Mouse (Mus musculus) testis, adult 2 months (tissue): ENCODE results near the gene Slc43a1.

ENCODE experiments used
- CTCF ChIP-seq: fragments of 200-500 bp; IDR thresholded peaks from 2 replicates; pipeline ENCODE4 v1.5.1; 2012; ENCODE audit warnings: low read depth, mild to moderate bottlenecking, inconsistent platforms, low read length, moderate library complexity; ENCODE audit not compliant: control insufficient read depth, insufficient read depth, insufficient replicate concordance
- POLR2A ChIP-seq: fragments of 200-500 bp; IDR thresholded peaks from 2 replicates; pipeline ENCODE4 v1.6.1; 2012; ENCODE audit warnings: low read depth, mild to moderate bottlenecking, inconsistent platforms, low read length, moderate library complexity; ENCODE audit not compliant: control insufficient read depth

DNA sequence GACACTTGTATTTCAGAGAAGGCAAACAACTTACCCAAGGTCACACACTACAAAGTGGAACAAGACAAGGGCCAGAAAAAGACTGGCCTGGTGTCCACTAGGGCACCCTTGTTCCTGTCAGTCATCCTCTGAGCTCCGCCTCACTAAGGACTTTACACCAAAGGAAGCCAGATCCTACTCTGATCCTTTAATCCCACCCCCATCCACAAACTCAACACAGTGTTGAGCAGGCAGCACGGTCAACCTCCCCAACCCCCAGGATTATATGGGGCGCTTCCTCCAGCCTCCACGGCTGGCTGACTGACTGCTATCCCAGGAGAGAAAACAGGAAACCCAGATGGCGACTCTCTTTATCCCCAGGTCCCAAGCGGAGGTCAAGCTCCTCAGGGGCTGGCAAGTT is 44.4 kb downstream of the Slc43a1 start:
- no peak for TF ChIP-seq CTCF
- TF ChIP-seq POLR2A: no peak
